In the genomic region with DNA sequence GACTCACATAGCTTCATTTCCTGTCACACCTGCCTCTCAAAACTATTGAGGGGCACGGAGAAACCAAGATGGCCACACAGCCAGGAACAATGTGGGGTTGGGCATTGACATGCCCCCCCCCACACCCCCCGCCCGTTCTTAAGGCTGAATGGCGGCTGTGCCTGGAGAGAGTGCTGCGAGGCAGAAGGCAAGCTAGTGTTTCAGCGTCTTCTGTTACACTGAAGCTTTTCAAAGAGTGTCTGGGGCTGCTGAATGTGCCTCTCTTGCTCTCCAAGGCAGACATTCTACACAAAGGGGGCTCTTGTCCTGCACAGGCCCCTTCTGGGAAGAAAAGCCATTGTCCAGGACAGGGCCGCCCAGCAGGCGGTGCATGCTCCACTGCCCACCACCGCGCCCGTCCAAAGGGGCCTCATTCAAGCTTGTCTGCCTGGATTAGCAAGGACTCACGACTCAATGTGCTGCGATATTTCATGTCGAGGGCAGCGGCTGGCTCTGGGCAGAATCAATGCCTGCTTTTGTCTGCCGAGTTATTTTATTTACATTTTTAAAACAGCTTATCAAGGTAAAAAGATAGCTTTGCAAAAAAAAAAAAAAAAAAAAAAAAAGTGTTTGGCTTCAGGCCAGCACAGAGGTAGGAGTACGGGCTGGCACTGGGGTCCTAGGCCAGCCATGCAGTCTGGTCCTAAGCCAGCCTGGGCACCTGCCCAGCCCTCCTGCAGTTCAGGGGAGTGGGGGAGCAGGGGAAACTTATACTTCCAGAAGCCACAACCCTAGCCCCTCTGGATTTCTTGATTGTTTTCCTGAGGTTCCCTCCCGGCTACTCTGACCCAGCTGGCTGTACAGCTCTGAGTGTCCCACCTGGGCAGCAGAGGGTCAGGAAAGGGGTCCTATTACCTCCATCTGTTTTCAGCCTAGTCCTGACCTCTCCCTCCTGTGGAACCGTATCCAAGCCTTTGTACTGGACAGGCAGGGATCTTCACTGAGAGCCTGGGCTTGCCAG, we compare ENCODE assay signal across 7 mouse cellular contexts. TPM values are rescaled to one million over a fixed set of nuclear protein-coding genes. Genes with fewer than 3 reads are reported as not detected.
DNase-seq lines count a peak whose midpoint lies in the region; ATAC-seq lines count a peak whose summit lies in the region.

No protein-coding gene starts in this region.

- no peak overlapping the region for H3K9ac ChIP-seq in lung, embryonic 15.5 days
- peak overlapping the region; percentile 33; the same call in 1 of the 2 replicates for H3K9ac ChIP-seq in forebrain, embryonic 12.5 days
- no peak overlapping the region for H3K9ac ChIP-seq in neural tube, embryonic 12.5 days

- H3K4me3 ChIP-seq in lung, embryonic 15.5 days = no peak overlapping the region
- no peak overlapping the region for H3K4me3 ChIP-seq in forebrain, embryonic 12.5 days (replicated peaks)
- no peak overlapping the region for H3K4me3 ChIP-seq in neural tube, embryonic 12.5 days

- H3K27me3 ChIP-seq in lung, embryonic 15.5 days = no peaks in the 10 kb centered on the region
- no peaks in the 10 kb centered on the region for H3K27me3 ChIP-seq in forebrain, embryonic 12.5 days
- H3K27me3 ChIP-seq in neural tube, embryonic 12.5 days (replicated peaks) = no peaks in the 10 kb centered on the region

- no peak overlapping the region for H3K4me2 ChIP-seq in lung, embryonic 15.5 days
- peak overlapping the region; percentile 29; the same call in 1 of the 2 replicates for H3K4me2 ChIP-seq in forebrain, embryonic 12.5 days
- peak overlapping the region; percentile 16; the same call in 1 of the 2 replicates for H3K4me2 ChIP-seq in neural tube, embryonic 12.5 days (replicated peaks)

- WGBS in lung, embryonic 15.5 days = 39% methylated on average over 19 of the region's 19 CpGs
- WGBS in forebrain, embryonic 12.5 days = 2% methylated on average over 19 of the region's 19 CpGs
- 12% methylated on average over 19 of the region's 19 CpGs for WGBS in neural tube, embryonic 12.5 days

- H3K27ac ChIP-seq in lung, embryonic 15.5 days = peak overlapping the region; percentile 85
- peak overlapping the region; percentile 98 for H3K27ac ChIP-seq in forebrain, embryonic 12.5 days
- peak overlapping the region; percentile 93 for H3K27ac ChIP-seq in neural tube, embryonic 12.5 days

- no peaks in the 10 kb centered on the region for H3K36me3 ChIP-seq in lung, embryonic 15.5 days
- no peaks in the 10 kb centered on the region for H3K36me3 ChIP-seq in forebrain, embryonic 12.5 days (replicated peaks)
- no peaks in the 10 kb centered on the region for H3K36me3 ChIP-seq in neural tube, embryonic 12.5 days

- peaks cover 20% of the 10 kb centered on the region for H3K4me1 ChIP-seq in lung, embryonic 15.5 days
- H3K4me1 ChIP-seq in forebrain, embryonic 12.5 days = peaks cover 54% of the 10 kb centered on the region
- peaks cover 47% of the 10 kb centered on the region for H3K4me1 ChIP-seq in neural tube, embryonic 12.5 days

- H3K9me3 ChIP-seq in lung, embryonic 15.5 days = no peaks in the 10 kb centered on the region
- H3K9me3 ChIP-seq in forebrain, embryonic 12.5 days = no peaks in the 10 kb centered on the region
- no peaks in the 10 kb centered on the region for H3K9me3 ChIP-seq in neural tube, embryonic 12.5 days

- ATAC-seq in lung, embryonic 15.5 days (ENCODE audit: borderline replicate concordance, extremely low read depth, low FRiP score, low TSS enrichment) = 0 out of 2 replicates have a peak, but pooled peaks have one; percentile 40
- peak; percentile 91 for ATAC-seq in forebrain, embryonic 12.5 days (ENCODE audit: low FRiP score)
- peak; percentile 91 for ATAC-seq in neural tube, embryonic 12.5 days (ENCODE audit: low FRiP score, low read depth)

- no peak for DNase-seq in lung, postnatal 10 days
- DNase-seq in layer of hippocampus, adult 8-10 months (ENCODE audit: low spot score in 2 of 2) = peak; percentile 17 to 31
- no peak for DNase-seq in thymus, postnatal 14 days
- no peak for DNase-seq in adrenal gland, adult 8-10 months

RNA-seq across cellular contexts. Expression of a gene that starts 31.4 kb away (rescaled TPM):
- 1.0 and 1.1 TPM in 2 replicates for polyA plus RNA-seq in lung, embryonic 15.5 days (2015; fragmentation: Nextera tagmentation; extraction: Ambion mirVana)
- polyA plus RNA-seq in forebrain, embryonic 12.5 days (2016; fragmentation: Nextera tagmentation; extraction: Ambion mirVana) = 0.24 TPM in 1 of 2 replicates, not detected in the other
- not detected for total RNA-seq in layer of hippocampus, adult 8-10 months (2022)
- polyA plus RNA-seq in neural tube, embryonic 12.5 days (2016; fragmentation: Nextera tagmentation; extraction: Ambion mirVana) = not detected in 2 replicates
- not detected for total RNA-seq in adrenal gland, adult 8-10 months (2022)

RNA-seq across cellular contexts. Expression of a gene that starts 46.2 kb away (rescaled TPM):
- polyA plus RNA-seq in lung, embryonic 15.5 days (2015; fragmentation: Nextera tagmentation; extraction: Ambion mirVana) = 0.31 and 0.52 TPM in 2 replicates
- not detected in 2 replicates for polyA plus RNA-seq in forebrain, embryonic 12.5 days (2016; fragmentation: Nextera tagmentation; extraction: Ambion mirVana)
- total RNA-seq in layer of hippocampus, adult 8-10 months (2022) = not detected
- polyA plus RNA-seq in neural tube, embryonic 12.5 days (2016; fragmentation: Nextera tagmentation; extraction: Ambion mirVana) = not detected in 2 replicates
- under 1 TPM in 1 of 4 experiments, not detected in 3; 0.27 TPM for total RNA-seq in adrenal gland, adult 8-10 months (2022)

RNA-seq across cellular contexts. Expression of a gene that starts 54.2 kb away (rescaled TPM):
- polyA plus RNA-seq in lung, embryonic 15.5 days (2015; fragmentation: Nextera tagmentation; extraction: Ambion mirVana) = 15.7 and 16.0 TPM in 2 replicates
- 76.8 and 81.0 TPM in 2 replicates for polyA plus RNA-seq in forebrain, embryonic 12.5 days (2016; fragmentation: Nextera tagmentation; extraction: Ambion mirVana)
- 10 to 100 TPM; 16.9 to 20.4 (median 19.5) TPM for total RNA-seq in layer of hippocampus, adult 8-10 months (2022)
- polyA plus RNA-seq in neural tube, embryonic 12.5 days (2016; fragmentation: Nextera tagmentation; extraction: Ambion mirVana) = 96.8 and 97.4 TPM in 2 replicates
- 1 to 10 TPM; 2.4 to 3.5 (median 2.7) TPM for total RNA-seq in adrenal gland, adult 8-10 months (2022)

Comparison
In these comparisons a context has a peak if more than half of its experiments do, and no peak if none do; other contexts are left out.
1. ATAC-seq: peak in every context shown above with its lines; median percentile 91 in forebrain, embryonic 12.5 days; 91 in neural tube, embryonic 12.5 days; 40 in lung, embryonic 15.5 days.
2. DNase-seq: peak in layer of hippocampus, adult 8-10 months (2 of 2); none in lung, postnatal 10 days (single experiment), thymus, postnatal 14 days (single experiment) and adrenal gland, adult 8-10 months (single experiment).
3. Peak in every context shown above with its lines, with median percentiles within 50 percentile points of each other: H3K27ac ChIP-seq.